ENCODE assay signal across 23 mouse cellular contexts in genomic region chr2:167972809-167973208, GRCm38 (mm10). TPM values are rescaled to one million over a fixed set of nuclear protein-coding genes. Genes with fewer than 3 reads are reported as not detected.
A peak's percentile ranks its signal among the peaks of the same experiment; 100 is the strongest.
DNase-seq lines count a peak whose midpoint lies in the region; ATAC-seq and TF ChIP-seq lines count a peak whose summit lies in the region.
"Had no signal": no experiment of that assay in that cellular context is flagged by ENCODE, and none has a peak within 500 bp of the region (broad histone marks: within the 10 kb centered on the region; RNA-seq: fewer than 3 reads in every experiment).

No protein-coding gene starts in this region.

- H3K4me3 ChIP-seq in heart, embryonic 12.5 days, result no peak overlapping the region
- no peak overlapping the region for H3K4me3 ChIP-seq in liver, embryonic 12.5 days
- H3K4me3 ChIP-seq in liver, embryonic 11.5 days (ENCODE audit: low read depth, low read length), result no peak overlapping the region
- no peak overlapping the region for H3K4me3 ChIP-seq in MEL (ENCODE audit: control insufficient read depth in 1 of 2, insufficient read depth in 1 of 2, low read depth in 2 of 2, low read length in 2 of 2)
- H3K4me3 ChIP-seq in stomach, embryonic 14.5 days (ENCODE audit: low read depth, low read length), result no peak overlapping the region
- H3K4me3 ChIP-seq: embryonic facial prominence, embryonic 13.5 days; forebrain, embryonic 13.5 days; hindbrain, embryonic 13.5 days; limb, embryonic 13.5 days; midbrain, embryonic 12.5 days; neural tube, embryonic 15.5 days had no signal

- TF ChIP-seq EP300 in MEL (IDR thresholded peaks at IDR 0.05; ENCODE audit: low read depth in 1 of 2, low read length in 2 of 2), result no peak

- H3K9ac ChIP-seq in heart, embryonic 12.5 days, result no peak overlapping the region
- H3K9ac ChIP-seq in liver, embryonic 12.5 days, result no peak overlapping the region
- no peak overlapping the region for H3K9ac ChIP-seq in liver, embryonic 11.5 days (ENCODE audit: low read depth, low read length)
- no peak overlapping the region for H3K9ac ChIP-seq in MEL (ENCODE audit: control insufficient read depth, low read depth, low read length, poor library complexity, severe bottlenecking)
- H3K9ac ChIP-seq in stomach, embryonic 14.5 days (replicated peaks; ENCODE audit: low read depth, low read length), result no peak overlapping the region
- H3K9ac ChIP-seq: embryonic facial prominence, embryonic 13.5 days; forebrain, embryonic 13.5 days; hindbrain, embryonic 13.5 days; limb, embryonic 13.5 days; midbrain, embryonic 12.5 days; neural tube, embryonic 15.5 days had no signal

- peak overlapping the region; percentile 56 for H3K27ac ChIP-seq in heart, embryonic 12.5 days (ENCODE audit: poor library complexity, severe bottlenecking)
- H3K27ac ChIP-seq in liver, embryonic 12.5 days, result peak overlapping the region; percentile 3; the same call in 1 of the 2 replicates
- no peak overlapping the region for H3K27ac ChIP-seq in liver, embryonic 11.5 days (ENCODE audit: low read depth, low read length)
- H3K27ac ChIP-seq in MEL (ENCODE audit: control insufficient read depth, low read depth, low read length), result no peak overlapping the region
- H3K27ac ChIP-seq in stomach, embryonic 14.5 days (ENCODE audit: low read length), result no peak overlapping the region
- H3K27ac ChIP-seq: embryonic facial prominence, embryonic 13.5 days; forebrain, embryonic 13.5 days; hindbrain, embryonic 13.5 days; kidney, postnatal 0 days; limb, embryonic 13.5 days; midbrain, embryonic 12.5 days; neural tube, embryonic 15.5 days had no signal

- WGBS in heart, embryonic 12.5 days, result 0% methylated on average over 1 of the region's 1 CpGs
- WGBS in liver, embryonic 12.5 days (ENCODE audit: insufficient replicate concordance), result 15% methylated on average over 1 of the region's 1 CpGs
- WGBS in liver, embryonic 11.5 days, result 17% methylated on average over 1 of the region's 1 CpGs
- WGBS in stomach, embryonic 14.5 days, result 19% methylated on average over 1 of the region's 1 CpGs

- H3K9me3 ChIP-seq in heart, embryonic 12.5 days (replicated peaks), result no peaks in the 10 kb centered on the region
- no peaks in the 10 kb centered on the region for H3K9me3 ChIP-seq in liver, embryonic 12.5 days (replicated peaks)
- H3K9me3 ChIP-seq in liver, embryonic 11.5 days (ENCODE audit: control insufficient read depth, low read length), result no peaks in the 10 kb centered on the region
- H3K9me3 ChIP-seq in MEL (replicated peaks; ENCODE audit: insufficient read depth, low read length), result no peaks in the 10 kb centered on the region
- H3K9me3 ChIP-seq in stomach, embryonic 14.5 days (ENCODE audit: control insufficient read depth, low read depth, low read length), result no peaks in the 10 kb centered on the region
- H3K9me3 ChIP-seq: embryonic facial prominence, embryonic 13.5 days; forebrain, embryonic 13.5 days; hindbrain, embryonic 13.5 days; limb, embryonic 13.5 days; midbrain, embryonic 12.5 days; neural tube, embryonic 15.5 days had no signal

- no peak for TF ChIP-seq POLR2A in MEL (IDR thresholded peaks at IDR 0.05; ENCODE audit: control insufficient read depth in 1 of 2, insufficient read depth in 1 of 2, low read depth in 1 of 2, low read length in 2 of 2, poor library complexity in 1 of 2)

- peaks cover 80% of the 10 kb centered on the region for H3K36me3 ChIP-seq in heart, embryonic 12.5 days
- peaks cover 97% of the 10 kb centered on the region for H3K36me3 ChIP-seq in liver, embryonic 12.5 days
- H3K36me3 ChIP-seq in liver, embryonic 11.5 days (ENCODE audit: control insufficient read depth, insufficient read depth, low read length), result peaks cover 35% of the 10 kb centered on the region
- peaks cover 0 to 2% of the 10 kb centered on the region in 2 experiments; a peak in 3 of 4 replicates for H3K36me3 ChIP-seq in MEL (ENCODE audit: control insufficient read depth in 1 of 2, insufficient read depth in 2 of 2, low read length in 2 of 2)
- peaks cover 46% of the 10 kb centered on the region for H3K36me3 ChIP-seq in stomach, embryonic 14.5 days (ENCODE audit: control insufficient read depth, insufficient read depth, low read length)

- no peak for TF ChIP-seq RAD21 in MEL (IDR thresholded peaks at IDR 0.05; ENCODE audit: low read depth, low read length)

- no peaks in the 10 kb centered on the region for H3K27me3 ChIP-seq in heart, embryonic 12.5 days (replicated peaks)
- no peaks in the 10 kb centered on the region for H3K27me3 ChIP-seq in liver, embryonic 12.5 days (replicated peaks)
- H3K27me3 ChIP-seq in liver, embryonic 11.5 days (replicated peaks; ENCODE audit: control insufficient read depth, insufficient read depth, low read length), result no peaks in the 10 kb centered on the region
- no peaks in the 10 kb centered on the region for H3K27me3 ChIP-seq in MEL (ENCODE audit: control insufficient read depth in 1 of 2, insufficient read depth in 2 of 2, low read length in 2 of 2)
- H3K27me3 ChIP-seq in stomach, embryonic 14.5 days (ENCODE audit: control insufficient read depth, insufficient read depth, low read length), result no peaks in the 10 kb centered on the region
- H3K27me3 ChIP-seq: embryonic facial prominence, embryonic 13.5 days; forebrain, embryonic 13.5 days; hindbrain, embryonic 13.5 days; limb, embryonic 13.5 days; midbrain, embryonic 12.5 days; neural tube, embryonic 15.5 days; Patski had no signal

- DNase-seq in heart, adult 18-20 months, result no peak
- DNase-seq in liver, embryonic 11.5 days (ENCODE audit: low spot score), result no peak
- DNase-seq in MEL (ENCODE audit: low read depth, low spot score), result no peak
- DNase-seq in adrenal gland, postnatal 4 days (ENCODE audit: low spot score in 2 of 2), result no peak
- DNase-seq in testis, postnatal 14 days (ENCODE audit: low spot score), result no peak
- DNase-seq: adrenal gland, postnatal 36 days; cerebellum, adult 11 months; cerebellum, postnatal 25 days; gastrocnemius, postnatal 36 days; kidney, adult 2 months; layer of hippocampus, adult 9-11 months; thymus, postnatal 25 days had no signal

- H3K4me2 ChIP-seq in heart, embryonic 12.5 days, result no peak overlapping the region
- H3K4me2 ChIP-seq in liver, embryonic 12.5 days, result no peak overlapping the region
- H3K4me2 ChIP-seq in liver, embryonic 11.5 days, result no peak overlapping the region
- H3K4me2 ChIP-seq in stomach, embryonic 14.5 days (replicated peaks; ENCODE audit: low read depth, low read length), result no peak overlapping the region
- H3K4me2 ChIP-seq: embryonic facial prominence, embryonic 13.5 days; forebrain, embryonic 13.5 days; hindbrain, embryonic 13.5 days; limb, embryonic 13.5 days; midbrain, embryonic 12.5 days; neural tube, embryonic 15.5 days had no signal

- ATAC-seq in heart, embryonic 12.5 days (ENCODE audit: insufficient number of reproducible peaks, low FRiP score), result no peak
- ATAC-seq in liver, embryonic 12.5 days, result no peak
- ATAC-seq in liver, embryonic 11.5 days (replicated peaks; ENCODE audit: low FRiP score), result no peak
- ATAC-seq in stomach, embryonic 14.5 days (ENCODE audit: insufficient number of reproducible peaks, insufficient read depth, low FRiP score, low read depth), result peak; percentile 28; the same call in 1 of the 2 replicates
- ATAC-seq: forebrain, embryonic 13.5 days; Patski had no signal

- H3K4me1 ChIP-seq in heart, embryonic 12.5 days (replicated peaks), result peaks cover 44% of the 10 kb centered on the region
- H3K4me1 ChIP-seq in liver, embryonic 12.5 days, result peaks cover 35% of the 10 kb centered on the region
- H3K4me1 ChIP-seq in liver, embryonic 11.5 days (replicated peaks; ENCODE audit: control insufficient read depth, insufficient read depth, low read length), result peaks cover 23% of the 10 kb centered on the region
- H3K4me1 ChIP-seq in MEL (ENCODE audit: control insufficient read depth in 1 of 2, insufficient read depth in 2 of 2, low read length in 2 of 2), result no peaks in the 10 kb centered on the region
- H3K4me1 ChIP-seq in stomach, embryonic 14.5 days (ENCODE audit: control insufficient read depth, insufficient read depth, low read length), result no peaks in the 10 kb centered on the region
- H3K4me1 ChIP-seq: embryonic facial prominence, embryonic 13.5 days; hindbrain, embryonic 13.5 days; limb, embryonic 13.5 days; midbrain, embryonic 12.5 days; neural tube, embryonic 15.5 days had no signal

- TF ChIP-seq CTCF in MEL (IDR thresholded peaks at IDR 0.05 in 2 of 3, conservative IDR thresholded peaks at IDR 0.05 in 1 of 3; ENCODE audit: control insufficient read depth in 1 of 3, insufficient read depth in 1 of 3, low read depth in 2 of 3, low read length in 3 of 3, poor library complexity in 1 of 3, severe bottlenecking in 1 of 3), result no peak

- no peaks in the 10 kb centered on the region for H3K79me2 ChIP-seq in MEL (ENCODE audit: control insufficient read depth, insufficient read depth, low read length, poor library complexity)

TF ChIP-seq in MEL, 35 proteins besides CTCF, POLR2A, EP300 and RAD21:
- TF ChIP-seq ZMIZ1 (IDR thresholded peaks at IDR 0.05; ENCODE audit: low read depth, low read length) (no peak), GATA1 (IDR thresholded peaks at IDR 0.05; ENCODE audit: low read depth, low read length) (0 out of 2 replicates have a peak, but pooled peaks have one; percentile 12)
TF ChIP-seq in MEL: peak in this region for 1.

RNA-seq across cellular contexts. Expression of gene Ripor3, which starts 37.6 kb away (rescaled TPM):
- 1.3 and 1.5 TPM in 2 replicates for polyA plus RNA-seq in heart, embryonic 12.5 days (2016; fragmentation: Nextera tagmentation; extraction: Ambion mirVana)
- total RNA-seq in heart, adult 18-20 months (2021), result under 1 TPM; 0.35 to 0.67 TPM
- polyA plus RNA-seq in liver, embryonic 12.5 days (2016; fragmentation: Nextera tagmentation; extraction: Ambion mirVana), result 2.4 and 2.9 TPM in 2 replicates
- polyA plus RNA-seq in liver, embryonic 11.5 days (2014; fragmentation: Nextera tagmentation; extraction: Ambion mirVana), result 3.1 and 3.6 TPM in 2 replicates
- not detected in 2 replicates for total RNA-seq in MEL (2012; rRNA removed)
- not detected for polyA plus RNA-seq in MEL (2012; ENCODE audit: insufficient read depth in 1 of 2, insufficient read length in 2 of 2, low read depth in 1 of 2, low replicate concordance in 2 of 2, missing spikeins in 1 of 2)
- polyA plus RNA-seq in stomach, embryonic 14.5 days (2014; fragmentation: Nextera tagmentation; extraction: Ambion mirVana), result 4.2 and 4.3 TPM in 2 replicates
- total RNA-seq in adrenal gland, postnatal 4 days (2021), result 1 to 10 TPM; 5.2 to 5.4 TPM

RNA-seq across cellular contexts. Expression of gene Ptpn1, which starts 41.0 kb away (rescaled TPM):
- 59.5 and 63.3 TPM in 2 replicates for polyA plus RNA-seq in heart, embryonic 12.5 days (2016; fragmentation: Nextera tagmentation; extraction: Ambion mirVana)
- 10 to 100 TPM; 16.4 to 19.8 TPM for total RNA-seq in heart, adult 18-20 months (2021)
- 38.4 and 39.2 TPM in 2 replicates for polyA plus RNA-seq in liver, embryonic 12.5 days (2016; fragmentation: Nextera tagmentation; extraction: Ambion mirVana)
- 50.7 and 53.6 TPM in 2 replicates for polyA plus RNA-seq in liver, embryonic 11.5 days (2014; fragmentation: Nextera tagmentation; extraction: Ambion mirVana)
- total RNA-seq in MEL (2012; rRNA removed), result 55.3 and 55.9 TPM in 2 replicates
- 10 to 100 TPM in 1 of 2 experiments, not detected in 1; 62.9 TPM for polyA plus RNA-seq in MEL (2012; ENCODE audit: insufficient read depth in 1 of 2, insufficient read length in 2 of 2, low read depth in 1 of 2, low replicate concordance in 2 of 2, missing spikeins in 1 of 2)
- polyA plus RNA-seq in stomach, embryonic 14.5 days (2014; fragmentation: Nextera tagmentation; extraction: Ambion mirVana), result 41.0 and 42.7 TPM in 2 replicates
- 10 to 100 TPM; 49.4 to 58.7 TPM for total RNA-seq in adrenal gland, postnatal 4 days (2021)

Comparison
In these comparisons a context has a peak if more than half of its experiments do, and no peak if none do; other contexts are left out.
1. H3K27ac ChIP-seq: peak in heart, embryonic 12.5 days (single experiment) and liver, embryonic 12.5 days (single experiment); none in liver, embryonic 11.5 days (single experiment), MEL (single experiment) and stomach, embryonic 14.5 days (single experiment).